9 mouse cellular contexts compared by ENCODE assay signal in the genomic region with DNA sequence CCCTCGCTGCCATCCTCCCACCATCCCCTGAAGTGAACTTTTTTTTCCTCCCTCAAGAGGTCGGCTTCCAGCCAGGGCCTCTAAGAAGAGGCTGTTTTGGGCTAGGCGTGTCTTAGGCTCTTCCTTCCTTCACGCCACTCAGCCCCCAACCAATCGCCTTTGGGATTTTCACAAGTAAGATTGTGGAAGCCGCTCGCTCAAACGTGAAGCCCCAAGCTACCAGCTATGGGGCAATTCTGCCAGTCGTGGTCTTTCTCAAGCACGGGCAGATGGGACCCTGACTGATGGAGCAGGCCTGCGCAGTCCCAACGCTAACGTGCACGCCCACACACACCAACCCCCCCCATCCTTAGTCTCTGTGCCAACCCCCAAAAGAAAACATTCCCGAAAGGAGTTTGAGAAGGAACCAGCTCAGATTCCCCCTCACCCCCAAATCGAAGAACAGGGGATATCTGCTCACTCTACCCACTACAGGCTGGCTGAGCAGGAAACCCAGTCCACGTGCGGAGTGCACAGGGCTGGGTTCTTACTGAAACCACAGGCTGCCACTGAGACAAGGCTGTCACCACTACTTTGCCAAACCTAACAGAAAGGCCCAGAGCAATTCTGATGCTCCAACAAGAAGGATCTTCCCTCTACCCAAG. TPM values are rescaled to one million over a fixed set of nuclear protein-coding genes. Genes with fewer than 3 reads are reported as not detected.
A peak's percentile ranks its signal among the peaks of the same experiment; 100 is the strongest.
DNase-seq lines count a peak whose midpoint lies in the region; ATAC-seq and TF ChIP-seq lines count a peak whose summit lies in the region.
"Had no signal": no experiment of that assay in that cellular context is flagged by ENCODE, and none has a peak within 500 bp of the region (broad histone marks: within the 10 kb centered on the region; RNA-seq: fewer than 3 reads in every experiment).

No protein-coding gene starts in this region.

- H3K27me3 ChIP-seq in erythroblast, embryonic 14.5 days (ENCODE audit: control insufficient read depth): no peaks in the 10 kb centered on the region
- H3K27me3 ChIP-seq in intestine, embryonic 14.5 days (replicated peaks; ENCODE audit: control insufficient read depth, insufficient read depth, low read length): no peaks in the 10 kb centered on the region
- H3K27me3 ChIP-seq in liver, embryonic 13.5 days: no peaks in the 10 kb centered on the region
- H3K27me3 ChIP-seq: Patski had no signal

- H3K4me2 ChIP-seq in intestine, embryonic 14.5 days (ENCODE audit: low read length): peak overlapping the region; percentile 77
- peak overlapping the region; percentile 95 for H3K4me2 ChIP-seq in liver, embryonic 13.5 days

- H3K9ac ChIP-seq in intestine, embryonic 14.5 days (ENCODE audit: low read length): peak overlapping the region; percentile 67
- H3K9ac ChIP-seq in liver, embryonic 13.5 days: peak overlapping the region; percentile 87

- no peak for TF ChIP-seq CTCF in brain, embryonic 14.5 days (IDR thresholded peaks at IDR 0.05; ENCODE audit: borderline replicate concordance, extremely low read depth, insufficient read depth, insufficient read length)

- no peak for ATAC-seq in erythroblast, adult 5-6 weeks (replicated peaks; ENCODE audit: low FRiP score, poor library complexity, severe bottlenecking)
- ATAC-seq in granulocyte monocyte progenitor cell, adult 5-6 weeks (replicated peaks; ENCODE audit: poor library complexity, severe bottlenecking): peak; percentile 58
- no peak for ATAC-seq in intestine, embryonic 14.5 days (replicated peaks; ENCODE audit: low FRiP score, low TSS enrichment, low read depth)
- peak; percentile 6; the same call in 1 of the 2 replicates for ATAC-seq in liver, embryonic 13.5 days (ENCODE audit: low read depth)
- ATAC-seq in monocyte, adult 5-6 weeks (replicated peaks; ENCODE audit: insufficient number of reproducible peaks, low FRiP score, low TSS enrichment, poor library complexity, severe bottlenecking): 0 out of 2 replicates have a peak, but pooled peaks have one; percentile 16
- ATAC-seq: Patski had no signal

- no peak for TF ChIP-seq POLR2A in brain, embryonic 14.5 days (IDR thresholded peaks at IDR 0.05; ENCODE audit: borderline replicate concordance, extremely low read depth, insufficient read depth, insufficient read length, poor library complexity, severe bottlenecking)

- peaks cover 37% of the 10 kb centered on the region for H3K36me3 ChIP-seq in erythroblast, embryonic 14.5 days (ENCODE audit: control insufficient read depth)
- H3K36me3 ChIP-seq in intestine, embryonic 14.5 days (ENCODE audit: control insufficient read depth, insufficient read depth, low read length): no peaks in the 10 kb centered on the region
- H3K36me3 ChIP-seq in liver, embryonic 13.5 days: peaks cover 30% of the 10 kb centered on the region

- DNase-seq in brain, embryonic 14.5 days (ENCODE audit: low read depth): peak; percentile 81
- peak; percentile 74 for DNase-seq in intestine, embryonic 14.5 days (ENCODE audit: low spot score)
- DNase-seq in liver, embryonic 13.5 days: peak; percentile 56
- DNase-seq in thymus, postnatal 0 days (ENCODE audit: low spot score): peak; percentile 55

- H3K9me3 ChIP-seq in erythroblast, embryonic 14.5 days (ENCODE audit: control insufficient read depth, low read length): no peaks in the 10 kb centered on the region
- no peaks in the 10 kb centered on the region for H3K9me3 ChIP-seq in intestine, embryonic 14.5 days (ENCODE audit: control insufficient read depth, low read length)
- H3K9me3 ChIP-seq in liver, embryonic 13.5 days (replicated peaks): no peaks in the 10 kb centered on the region

- 11% methylated on average over 18 of the region's 18 CpGs for WGBS in intestine, embryonic 14.5 days
- WGBS in liver, embryonic 13.5 days (ENCODE audit: insufficient replicate concordance): under 1% methylated on average over 18 of the region's 18 CpGs

- H3K4me1 ChIP-seq in erythroblast, embryonic 14.5 days (ENCODE audit: control insufficient read depth): peaks cover 71% of the 10 kb centered on the region
- H3K4me1 ChIP-seq in intestine, embryonic 14.5 days (replicated peaks; ENCODE audit: control insufficient read depth, insufficient read depth, low read length): peaks cover 17% of the 10 kb centered on the region
- H3K4me1 ChIP-seq in liver, embryonic 13.5 days (replicated peaks): peaks cover 68% of the 10 kb centered on the region

- peak overlapping the region; percentile 87 for H3K4me3 ChIP-seq in erythroblast, embryonic 14.5 days (replicated peaks)
- H3K4me3 ChIP-seq in intestine, embryonic 14.5 days (ENCODE audit: low read depth, low read length): peak overlapping the region; percentile 86
- peak overlapping the region; percentile 82 for H3K4me3 ChIP-seq in liver, embryonic 13.5 days (replicated peaks)

- H3K27ac ChIP-seq in intestine, embryonic 14.5 days (ENCODE audit: low read depth): no peak overlapping the region
- H3K27ac ChIP-seq in liver, embryonic 13.5 days: peak overlapping the region; percentile 83

RNA-seq across cellular contexts. Expression of gene Scarb1, which starts 1.7 kb away (rescaled TPM):
- 7.0 and 10.9 TPM in 2 replicates for polyA plus RNA-seq in erythroblast, embryonic 14.5 days (2012)
- total RNA-seq in erythroblast, adult 5-6 weeks (2015; ENCODE audit: low replicate concordance): 20.9 and 28.6 TPM in 2 replicates
- total RNA-seq in erythroblast, adult 5-6 weeks (2017; ENCODE audit: low replicate concordance): 13.5 and 16.6 TPM in 2 replicates
- 43.1 and 45.0 TPM in 2 replicates for polyA plus RNA-seq in brain, embryonic 14.5 days (2012; rRNA removed)
- 80.2 and 145 TPM in 2 replicates for total RNA-seq in granulocyte monocyte progenitor cell, adult 5-6 weeks (2014; fragmentation: Nextera tagmentation)
- 49.0 and 53.9 TPM in 2 replicates for total RNA-seq in granulocyte monocyte progenitor cell, adult 5-6 weeks (2017)
- polyA plus RNA-seq in intestine, embryonic 14.5 days (2014; fragmentation: Nextera tagmentation; extraction: Ambion mirVana): 47.6 and 50.8 TPM in 2 replicates
- polyA plus RNA-seq in liver, embryonic 13.5 days (2015; fragmentation: Nextera tagmentation; extraction: Ambion mirVana): 66.1 and 76.3 TPM in 2 replicates
- 67.9 to 84.6 TPM (median 77.1 TPM) in 3 replicates for total RNA-seq in monocyte, adult 5-6 weeks (2017)
- 36.7 and 37.9 TPM in 2 replicates for polyA plus RNA-seq in thymus, postnatal 0 days (2015; fragmentation: Nextera tagmentation; extraction: Ambion mirVana)

RNA-seq across cellular contexts. Expression of gene Gm10382, which starts 49.9 kb away (rescaled TPM):
- 0.06 TPM in 1 of 2 replicates, not detected in the other for polyA plus RNA-seq in erythroblast, embryonic 14.5 days (2012)
- not detected in 2 replicates for total RNA-seq in erythroblast, adult 5-6 weeks (2015; ENCODE audit: low replicate concordance)
- total RNA-seq in erythroblast, adult 5-6 weeks (2017; ENCODE audit: low replicate concordance): 0.43 TPM in 1 of 2 replicates, not detected in the other
- 0.34 and 0.58 TPM in 2 replicates for polyA plus RNA-seq in brain, embryonic 14.5 days (2012; rRNA removed)
- 0.96 TPM in 1 of 2 replicates, not detected in the other for total RNA-seq in granulocyte monocyte progenitor cell, adult 5-6 weeks (2014; fragmentation: Nextera tagmentation)
- 0.26 TPM in 1 of 2 replicates, not detected in the other for total RNA-seq in granulocyte monocyte progenitor cell, adult 5-6 weeks (2017)
- polyA plus RNA-seq in intestine, embryonic 14.5 days (2014; fragmentation: Nextera tagmentation; extraction: Ambion mirVana): 0.15 and 0.30 TPM in 2 replicates
- 0.10 and 0.21 TPM in 2 replicates for polyA plus RNA-seq in liver, embryonic 13.5 days (2015; fragmentation: Nextera tagmentation; extraction: Ambion mirVana)
- total RNA-seq in monocyte, adult 5-6 weeks (2017): 2.9 TPM in 1 of 3 replicates, not detected in the others
- polyA plus RNA-seq in thymus, postnatal 0 days (2015; fragmentation: Nextera tagmentation; extraction: Ambion mirVana): 0.44 and 0.74 TPM in 2 replicates

RNA-seq across cellular contexts. Expression of gene Ubc, which starts 50.8 kb away (rescaled TPM):
- 17.4 and 56.1 TPM in 2 replicates for polyA plus RNA-seq in erythroblast, embryonic 14.5 days (2012)
- total RNA-seq in erythroblast, adult 5-6 weeks (2015; ENCODE audit: low replicate concordance): 74.2 and 81.7 TPM in 2 replicates
- 106 and 132 TPM in 2 replicates for total RNA-seq in erythroblast, adult 5-6 weeks (2017; ENCODE audit: low replicate concordance)
- 784 and 896 TPM in 2 replicates for polyA plus RNA-seq in brain, embryonic 14.5 days (2012; rRNA removed)
- 126 and 139 TPM in 2 replicates for total RNA-seq in granulocyte monocyte progenitor cell, adult 5-6 weeks (2014; fragmentation: Nextera tagmentation)
- 236 and 280 TPM in 2 replicates for total RNA-seq in granulocyte monocyte progenitor cell, adult 5-6 weeks (2017)
- 949 and 989 TPM in 2 replicates for polyA plus RNA-seq in intestine, embryonic 14.5 days (2014; fragmentation: Nextera tagmentation; extraction: Ambion mirVana)
- 517 and 564 TPM in 2 replicates for polyA plus RNA-seq in liver, embryonic 13.5 days (2015; fragmentation: Nextera tagmentation; extraction: Ambion mirVana)
- 791 to 1,058 TPM (median 1,006 TPM) in 3 replicates for total RNA-seq in monocyte, adult 5-6 weeks (2017)
- 532 and 603 TPM in 2 replicates for polyA plus RNA-seq in thymus, postnatal 0 days (2015; fragmentation: Nextera tagmentation; extraction: Ambion mirVana)

Comparison
In these comparisons a context has a peak if more than half of its experiments do, and no peak if none do; other contexts are left out.
1. ATAC-seq: peak in granulocyte monocyte progenitor cell, adult 5-6 weeks (single experiment), liver, embryonic 13.5 days (single experiment) and monocyte, adult 5-6 weeks (single experiment); none in erythroblast, adult 5-6 weeks (single experiment) and intestine, embryonic 14.5 days (single experiment).
2. Peak in every context shown above with its lines, with median percentiles within 50 percentile points of each other: H3K4me3 ChIP-seq and DNase-seq.